Mouse (Mus musculus): Measurements from ENCODE around the gene Nepro. TPM values are rescaled to one million over a fixed set of nuclear protein-coding genes. Genes with fewer than 3 reads are reported as not detected.

Nepro gene
- total RNA-seq (2021), result 1 to 10 TPM; 5.8 to 6.6 TPM
- long read RNA-seq, experiment 1, partial matches to known transcripts, result 1 of 5 reads
- long read RNA-seq, experiment 1, other reads (novel, unspliced or antisense), result 3 of 5 reads
- long read RNA-seq, experiment 2, result 0 reads

GRCm38 (mm10) chr16:44724083-44724787 lies at the start of gene Nepro:
Gene Nepro, plus strand, starts transcription at chr16:44724301.
- DNase-seq (ENCODE audit: low spot score in 2 of 2), result peak; percentile 86 to 94

- no peak for DNase-seq (ENCODE audit: low spot score in 2 of 2)
These were observed 47.7 kb upstream of the Nepro start for GRCm38 (mm10) chr16:44676357-44676756.

DNA sequence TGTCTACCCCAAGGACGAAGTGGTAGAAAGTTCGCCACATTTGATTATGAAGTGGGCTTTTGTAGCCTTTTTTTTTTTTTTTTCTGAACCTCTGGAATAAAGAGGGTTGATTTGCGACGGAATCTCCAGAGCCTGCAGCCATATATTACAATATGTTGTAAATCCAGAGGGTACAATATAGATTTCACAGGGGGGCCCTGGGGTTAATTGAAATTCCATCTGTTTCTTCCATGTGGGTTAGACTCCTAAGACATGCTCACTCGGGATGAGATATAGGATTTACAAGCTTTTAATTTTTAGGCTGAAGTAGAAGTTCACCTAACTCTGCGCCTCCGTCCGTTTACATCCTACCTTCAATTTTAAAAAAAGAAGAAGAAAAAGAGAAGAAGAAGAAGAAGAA lies 45.0 kb upstream of the Nepro start:
- no peak for DNase-seq (ENCODE audit: low spot score in 2 of 2)

DNA sequence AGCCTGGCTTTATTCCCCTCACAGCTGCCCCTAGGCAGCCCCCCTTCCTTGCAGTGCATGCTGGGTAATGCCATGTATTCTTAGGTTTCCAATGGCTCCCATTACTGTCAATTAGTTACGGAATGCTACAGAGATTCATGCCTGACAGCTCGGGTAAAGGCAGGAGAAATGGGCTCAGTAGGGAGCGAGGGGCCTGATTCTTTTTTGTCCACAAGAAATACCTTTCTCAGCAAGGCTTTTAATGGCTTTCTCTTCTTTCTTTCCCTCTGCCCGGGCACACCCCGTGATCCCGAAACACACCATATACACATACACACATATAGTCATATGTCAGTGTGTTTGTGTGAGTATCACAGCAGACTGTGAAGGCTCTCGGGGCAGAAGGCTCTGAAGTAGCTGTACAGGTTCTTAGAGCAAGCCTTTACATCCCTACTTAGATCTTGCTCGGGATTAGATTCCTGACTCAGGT lies 44.6 kb upstream of the Nepro start:
- no peak for DNase-seq (ENCODE audit: low spot score in 2 of 2)

DNA sequence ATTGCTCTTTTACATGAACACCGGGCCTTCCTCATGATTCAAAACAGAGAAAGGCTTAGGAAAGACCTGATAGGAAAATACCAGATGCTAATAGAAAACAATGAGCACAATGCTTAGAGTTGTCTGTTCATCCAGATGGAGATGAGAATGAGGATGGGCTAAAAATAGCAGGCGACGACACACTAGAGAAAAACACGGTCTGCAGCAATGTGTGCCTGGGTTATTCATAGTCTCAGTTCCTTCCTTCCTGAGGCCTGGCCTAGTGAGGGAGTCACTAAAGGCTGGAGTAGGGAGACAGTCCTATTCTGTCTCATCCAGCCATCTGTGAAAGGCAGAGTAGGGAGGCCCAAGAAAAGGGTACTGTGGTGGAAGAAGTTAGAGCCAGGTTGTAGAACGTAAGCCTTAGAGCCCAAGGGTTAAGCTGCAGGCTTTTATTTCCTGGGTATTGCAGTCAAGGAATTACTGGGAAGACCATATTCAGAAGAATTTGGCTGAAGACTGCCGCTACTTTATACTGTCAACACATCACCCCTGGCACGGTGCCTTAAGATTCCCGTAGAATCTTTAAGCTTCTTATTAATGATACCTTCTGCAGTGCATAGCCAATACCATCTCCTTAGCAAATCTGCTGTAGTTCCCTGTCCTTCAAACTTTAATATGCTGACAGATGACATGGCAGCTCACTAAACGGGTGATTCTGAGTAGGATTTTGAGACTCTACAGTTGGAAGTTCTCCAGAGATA lies 43.2 kb upstream of the Nepro start:
- no peak for DNase-seq (ENCODE audit: low spot score in 2 of 2)

- no peak for DNase-seq (ENCODE audit: low spot score in 2 of 2)
These were observed 39.5 kb upstream of the Nepro start for GRCm38 (mm10) chr16:44684646-44685045.

GRCm38 (mm10) chr16:44685401-44685800 lies 38.7 kb upstream of the Nepro start:
- no peak for DNase-seq (ENCODE audit: low spot score in 2 of 2)

- no peak for DNase-seq (ENCODE audit: low spot score in 2 of 2)
These were observed 36.9 kb upstream of the Nepro start for GRCm38 (mm10) chr16:44686991-44687718.

DNA sequence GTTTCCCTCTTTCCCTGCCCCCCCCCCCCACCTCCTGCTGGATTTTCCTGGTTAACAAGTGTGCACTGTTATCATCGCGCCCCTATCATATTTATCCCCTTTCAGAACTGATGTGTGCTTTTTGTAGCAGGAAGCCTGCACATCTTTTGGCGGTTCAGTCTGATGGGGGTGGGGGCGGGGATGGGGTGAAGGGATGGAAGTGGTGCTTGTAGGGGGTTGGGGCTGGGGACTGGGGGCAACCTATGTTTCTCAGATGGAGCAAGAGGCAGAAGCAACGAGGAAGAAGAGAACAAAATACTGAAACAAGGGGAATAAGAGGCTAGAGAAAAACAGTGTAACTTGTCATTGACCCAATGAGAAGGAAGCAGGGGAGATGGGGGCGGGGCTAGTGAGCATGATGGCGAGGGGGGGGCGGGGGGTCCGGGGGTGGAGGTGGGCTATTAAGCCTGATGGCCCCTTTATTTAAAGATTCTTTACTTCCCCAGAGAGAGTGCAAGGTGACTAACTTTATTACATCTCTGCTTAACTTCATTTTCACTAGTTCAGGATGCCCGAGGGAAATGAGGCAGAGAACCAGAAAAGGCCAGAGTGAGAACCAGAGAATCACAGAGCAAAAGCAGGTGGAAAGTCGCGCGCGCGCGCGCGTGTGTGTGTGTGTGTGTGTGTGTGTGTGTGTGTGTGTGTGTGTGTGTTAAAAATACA lies 36.2 kb upstream of the Nepro start:
- no peak for DNase-seq (ENCODE audit: low spot score in 2 of 2)

DNA sequence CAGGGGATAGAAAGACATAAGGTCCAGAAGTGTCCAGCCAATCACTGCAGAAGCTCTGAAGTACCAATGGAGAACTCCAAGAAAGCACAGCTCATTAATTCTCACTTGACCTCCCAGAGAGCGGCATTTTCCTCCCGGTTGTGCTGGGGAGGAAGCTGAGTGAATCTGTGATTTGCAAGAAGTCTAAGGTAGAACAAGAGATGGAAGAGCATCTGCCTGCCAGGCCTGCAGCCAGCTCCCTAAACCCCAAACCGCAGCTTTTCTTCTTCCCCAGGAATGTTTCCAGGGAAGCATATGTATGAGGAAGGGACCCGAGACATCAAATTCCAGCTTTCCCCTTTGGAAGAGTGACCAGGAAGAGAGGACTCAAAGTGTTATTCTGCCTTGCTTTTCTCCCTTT lies 35.6 kb upstream of the Nepro start:
- no peak for DNase-seq (ENCODE audit: low spot score in 2 of 2)

DNA sequence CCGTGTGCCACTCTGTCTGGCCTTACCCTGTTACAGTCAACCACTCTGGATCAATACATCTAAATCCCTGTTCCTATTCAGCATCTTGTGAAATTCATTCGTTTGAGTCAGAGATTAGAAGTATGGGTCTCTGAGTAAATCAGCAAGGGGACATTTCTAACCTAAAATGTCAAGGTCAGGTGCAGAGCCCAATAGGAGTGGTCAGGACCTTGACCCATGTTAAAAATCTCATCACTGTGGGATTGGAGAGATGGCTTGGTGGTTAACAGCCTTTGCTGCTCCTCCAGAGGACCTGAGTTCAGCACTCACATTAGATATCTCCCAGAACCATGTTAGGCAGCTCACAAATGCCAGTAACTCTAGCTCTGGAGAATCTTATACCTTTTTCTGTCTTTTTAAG lies 33.6 kb upstream of the Nepro start:
- no peak for DNase-seq (ENCODE audit: low spot score in 2 of 2)

DNA sequence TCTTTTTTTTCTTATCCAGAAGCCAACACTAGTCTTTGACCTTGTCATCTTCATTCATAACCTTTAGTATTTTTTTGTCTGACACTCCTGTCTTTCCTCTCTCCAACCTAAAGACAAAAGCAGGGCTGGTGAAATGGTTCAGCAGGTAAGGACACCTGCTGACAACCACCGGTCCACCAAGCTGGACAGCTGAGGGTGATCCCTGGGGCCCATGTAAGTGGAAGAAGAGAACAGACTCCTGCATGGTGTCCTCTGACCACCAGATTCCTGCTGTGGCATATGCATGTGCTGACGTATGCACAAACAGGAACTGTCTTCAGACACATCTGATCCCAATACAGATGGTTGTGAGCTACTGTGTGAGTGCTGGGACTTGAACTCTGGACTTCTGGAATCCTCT lies 33.0 kb upstream of the Nepro start:
- DNase-seq (ENCODE audit: low spot score in 2 of 2), result no peak

GRCm38 (mm10) chr16:44691561-44692141 lies 32.5 kb upstream of the Nepro start:
- peak; percentile 39 to 76 for DNase-seq (ENCODE audit: low spot score in 2 of 2)

DNA sequence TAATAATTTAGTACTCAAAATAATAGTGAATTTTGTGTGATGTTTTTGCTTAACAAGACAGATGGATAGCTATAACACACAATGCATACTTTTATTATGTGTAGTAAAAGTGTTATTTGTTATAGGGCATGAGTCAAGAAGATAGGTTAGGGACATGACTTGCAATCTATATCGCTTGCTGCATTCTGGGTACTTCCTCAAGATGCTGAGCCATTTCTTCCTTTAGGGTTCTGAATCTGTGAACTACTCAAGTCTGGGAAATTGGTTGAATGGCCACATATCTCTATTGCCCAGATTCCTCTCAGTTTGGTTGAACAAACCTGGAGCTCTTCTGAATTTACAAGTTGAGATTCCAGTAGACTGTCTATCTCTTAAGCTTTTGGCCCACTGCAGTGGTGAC lies 31.6 kb upstream of the Nepro start:
- DNase-seq (ENCODE audit: low spot score in 2 of 2), result no peak

DNA sequence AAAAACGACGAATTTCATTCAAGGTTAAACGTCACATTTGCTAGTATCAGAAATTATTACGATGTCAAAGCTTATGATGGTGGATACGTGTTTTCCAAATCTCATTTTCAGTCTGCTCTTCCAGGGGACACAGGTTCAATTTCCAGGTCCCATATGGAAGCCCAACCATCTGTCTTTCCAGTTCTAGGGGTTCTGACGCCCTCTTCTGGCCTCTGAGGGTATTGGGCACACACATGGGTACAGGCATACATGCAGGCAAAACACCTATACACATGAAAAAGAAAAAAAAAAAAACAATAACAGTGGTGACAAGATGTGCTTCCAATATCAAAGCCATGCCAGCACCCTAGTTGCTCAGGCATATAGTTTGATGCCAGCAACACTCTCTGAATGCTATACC lies 30.4 kb upstream of the Nepro start:
- no peak for DNase-seq (ENCODE audit: low spot score in 2 of 2)

GRCm38 (mm10) chr16:44695214-44695858 lies 28.8 kb upstream of the Nepro start:
- no peak for DNase-seq (ENCODE audit: low spot score in 2 of 2)

DNA sequence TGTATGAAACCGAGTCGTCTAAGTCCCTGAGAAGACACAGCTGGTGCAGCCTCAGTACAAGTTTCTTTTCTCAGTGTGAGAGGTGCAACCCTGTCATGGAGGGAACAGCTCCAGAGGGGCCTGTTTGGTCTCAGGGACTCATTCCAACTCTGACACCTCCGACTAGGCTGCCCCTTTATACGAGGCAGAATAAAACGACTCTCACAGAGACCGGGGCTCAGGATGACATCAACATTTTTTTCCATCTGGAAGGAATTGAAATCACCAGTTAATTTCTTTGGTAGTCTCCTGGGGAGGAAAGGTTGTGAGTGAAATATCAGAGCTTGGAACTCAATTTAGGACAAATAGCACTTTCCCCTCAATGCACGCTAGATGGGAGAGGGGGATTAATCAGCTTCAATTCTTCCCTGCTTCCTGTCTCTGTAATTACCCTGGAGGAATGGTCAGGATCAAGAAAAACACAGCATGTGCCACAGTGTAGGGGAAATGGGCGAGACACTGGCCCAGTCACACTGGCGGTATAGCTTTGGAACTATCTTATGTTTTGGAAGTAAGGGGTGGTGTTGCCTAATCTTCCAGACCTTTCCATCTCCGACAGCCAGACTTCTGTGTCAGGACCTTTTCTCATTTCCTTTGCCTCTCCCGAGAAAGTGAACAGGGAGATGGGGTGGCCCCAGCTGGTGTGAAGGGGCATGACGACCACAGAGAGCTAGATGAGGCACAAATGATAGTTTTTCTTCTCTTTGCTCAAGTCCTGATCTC lies 28.1 kb upstream of the Nepro start:
- peak in 1 of 2 experiments; percentile 34 for DNase-seq (ENCODE audit: low spot score in 2 of 2)

- no peak for DNase-seq (ENCODE audit: low spot score in 2 of 2)
These were observed 26.5 kb upstream of the Nepro start for GRCm38 (mm10) chr16:44697473-44698205.

GRCm38 (mm10) chr16:44701155-44701554 lies 22.9 kb upstream of the Nepro start:
- DNase-seq (ENCODE audit: low spot score in 2 of 2), result no peak

All from gastrocnemius, postnatal 4 days (tissue).